Mouse (Mus musculus) bone marrow, adult 2 months (tissue): ENCODE measurements at regions not wholly inside any gene's neighbourhood (a gene's known extent, or its start where the extent isn't known, plus 50 kb on each side); places are given as distances from the start of the nearest gene placed in this dataset.

Experiments
- CTCF ChIP-seq: fragments of 200-500 bp; IDR thresholded peaks from 2 replicates; pipeline ENCODE4 v1.5.1; 2011; ENCODE audit warnings: low read length, control low read depth; ENCODE audit not compliant: control insufficient read depth, insufficient read depth
- POLR2A ChIP-seq: fragments of 200-500 bp; IDR thresholded peaks from 2 replicates; pipeline ENCODE4 v1.6.1; 2011; ENCODE audit warnings: low read depth, mild to moderate bottlenecking, control low read depth, low read length, borderline replicate concordance; ENCODE audit not compliant: control insufficient read depth

DNA sequence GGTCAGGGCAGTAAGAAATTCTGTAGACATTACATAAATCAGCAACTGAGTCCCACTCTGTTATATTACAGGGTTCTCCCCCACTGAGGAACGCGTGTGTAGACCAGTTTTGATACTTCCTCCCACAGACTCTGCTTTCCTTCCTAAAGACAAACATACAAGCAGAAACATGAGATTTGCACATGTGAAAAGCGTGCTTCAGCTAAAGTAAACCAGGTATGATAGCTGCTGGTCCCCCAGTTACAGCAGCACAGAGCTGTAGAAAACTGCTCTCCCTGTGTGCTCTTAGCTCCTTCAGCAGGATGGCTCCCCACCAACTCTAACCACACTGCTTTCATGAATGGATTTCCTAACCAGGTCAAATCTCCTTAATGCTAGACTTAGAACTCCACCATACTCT is 175.0 kb downstream of the Spry2 start:
- TF ChIP-seq CTCF (no peak), POLR2A (no peak)
